Mouse (Mus musculus): ENCODE results near the gene Insr. TPM values are rescaled to one million over a fixed set of nuclear protein-coding genes. Genes with fewer than 3 reads are reported as not detected.
"Not testable (repeated sequence)": the region's sequence is repeated elsewhere in the genome, so short reads cannot be mapped to it uniquely, and the experiment has no call there.

The Insr gene
- 10 to 100 TPM; 44.5 to 47.6 TPM for total RNA-seq (2021)

DNA sequence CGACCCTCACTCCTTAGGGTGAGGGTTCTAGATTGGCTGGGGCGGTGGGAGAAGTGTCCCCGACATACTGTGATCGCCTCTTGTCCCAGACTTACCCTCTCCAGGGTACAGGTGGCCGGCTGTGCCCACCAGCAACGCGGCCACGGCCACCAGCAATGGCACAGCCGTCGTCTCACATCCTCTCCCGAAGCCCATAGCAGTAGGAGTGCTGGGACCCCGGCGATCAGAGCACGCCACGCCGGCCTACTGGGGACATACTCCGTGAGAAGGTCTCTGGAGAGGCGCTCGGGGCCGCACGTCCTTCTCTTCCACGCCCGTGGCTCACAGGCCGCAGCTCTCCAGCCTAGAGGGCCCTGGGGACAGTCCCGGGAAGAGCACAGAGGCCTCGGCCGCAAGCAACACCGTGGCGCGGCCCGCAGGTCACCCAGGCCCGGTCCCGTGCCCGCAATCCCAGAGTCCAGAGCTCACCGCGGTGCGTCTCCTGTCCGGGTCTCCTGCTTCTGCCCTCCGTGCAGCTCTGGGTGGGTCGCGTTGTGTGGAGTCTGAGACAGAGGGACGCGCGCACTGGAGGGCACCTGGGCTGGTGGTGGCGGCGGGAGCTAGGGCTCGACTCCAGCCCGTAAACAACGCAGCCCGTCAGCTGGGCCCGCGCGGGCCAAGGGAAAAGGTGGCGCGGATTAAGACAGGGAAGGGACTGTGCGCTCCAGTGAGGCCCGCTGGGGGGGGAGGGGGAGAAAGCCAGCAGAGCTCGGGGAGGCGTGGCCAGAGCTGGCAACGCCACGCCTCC, at the start of gene Insr:
Gene Insr (minus strand): TSS at position 684 of the 787 bp plus-strand sequence.
- intact Hi-C loops (cut with DNase I) = loop anchor here (5.0 kb wide), 1 partner anchor 57 kb away; no protein-coding TSS in a partner anchor
- DNase-seq (ENCODE audit: extremely low spot score in 1 of 2, low spot score in 2 of 2) = peak; percentile 89 to 97

DNA sequence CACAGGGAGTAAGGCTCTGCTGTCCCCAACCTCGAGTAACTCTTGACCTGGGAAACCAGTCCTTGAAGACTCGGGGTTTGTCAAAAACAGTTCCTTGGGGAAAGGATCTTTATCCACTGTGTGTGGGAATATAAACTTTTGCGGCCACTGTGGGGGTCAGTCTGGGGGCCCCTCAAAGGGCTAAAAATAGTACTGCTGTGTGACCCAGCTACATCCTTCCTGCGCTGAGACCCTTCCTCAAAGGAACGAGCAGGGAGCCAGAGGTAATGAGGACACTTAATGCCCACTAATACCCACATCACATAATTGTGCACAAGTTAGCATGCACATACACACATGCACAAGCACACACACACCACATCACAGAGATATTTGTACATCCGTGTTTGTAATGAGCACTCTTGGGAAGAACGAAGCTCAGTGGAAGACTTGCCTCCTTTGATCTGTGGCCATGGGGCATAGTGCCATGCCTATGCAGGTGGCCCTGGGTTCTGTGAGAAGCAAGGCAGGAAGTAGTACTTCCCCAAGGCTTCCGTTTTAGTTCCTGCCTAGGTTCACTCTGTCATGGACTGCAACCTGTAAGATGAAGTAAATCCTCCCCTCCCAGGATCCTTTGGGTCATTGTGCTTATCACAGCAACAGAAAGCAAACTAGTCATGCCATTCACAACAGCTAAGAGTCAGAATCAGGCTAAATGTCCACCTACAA, 48.3 kb upstream of the Insr start:
- intact Hi-C loops (cut with DNase I) = no loop called here
- DNase-seq (ENCODE audit: extremely low spot score in 1 of 2, low spot score in 2 of 2) = peak in 1 of 2 experiments; percentile 53

DNA sequence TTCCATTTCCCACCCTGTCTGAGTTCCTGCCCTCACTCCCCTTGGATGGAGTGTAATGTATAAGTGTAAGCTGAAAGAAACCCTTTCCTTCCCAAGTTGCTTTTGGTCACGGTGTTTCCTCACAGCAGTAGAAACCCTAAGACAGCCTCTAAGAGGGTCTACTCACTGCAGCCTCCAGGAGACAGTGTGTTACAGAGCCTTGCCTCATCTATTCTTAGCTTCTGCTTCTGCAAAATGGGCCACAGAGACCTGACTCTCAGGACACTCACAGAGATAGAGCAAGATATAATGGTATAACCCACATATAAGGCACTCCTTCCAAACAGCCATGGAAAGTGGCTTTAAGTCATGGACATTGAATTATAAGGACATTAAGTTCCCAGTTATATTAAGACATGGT, 47.6 kb upstream of the Insr start:
- no peak for DNase-seq (ENCODE audit: extremely low spot score in 1 of 2, low spot score in 2 of 2)
- intact Hi-C loops (cut with DNase I) = no loop called here

DNA sequence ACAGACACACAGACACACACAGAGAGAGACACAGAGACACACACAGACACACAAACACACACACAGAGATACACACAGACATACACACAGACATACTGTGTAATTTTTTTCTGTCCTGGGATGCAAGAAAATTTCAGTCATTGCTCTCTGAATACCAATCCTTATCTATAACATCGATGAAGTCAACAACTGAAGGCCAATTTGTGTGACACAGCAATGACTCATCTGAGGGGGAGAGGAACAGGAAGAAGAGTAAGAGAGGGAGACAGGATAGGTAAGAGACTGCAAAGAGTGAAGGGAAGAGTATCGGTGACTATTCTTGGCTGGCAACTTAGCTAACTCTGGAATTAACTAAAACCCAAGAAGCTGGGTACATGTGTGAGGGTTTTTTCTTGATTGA, 44.8 kb upstream of the Insr start:
- intact Hi-C loops (cut with DNase I) = no loop called here
- no peak for DNase-seq (ENCODE audit: extremely low spot score in 1 of 2, low spot score in 2 of 2)

DNA sequence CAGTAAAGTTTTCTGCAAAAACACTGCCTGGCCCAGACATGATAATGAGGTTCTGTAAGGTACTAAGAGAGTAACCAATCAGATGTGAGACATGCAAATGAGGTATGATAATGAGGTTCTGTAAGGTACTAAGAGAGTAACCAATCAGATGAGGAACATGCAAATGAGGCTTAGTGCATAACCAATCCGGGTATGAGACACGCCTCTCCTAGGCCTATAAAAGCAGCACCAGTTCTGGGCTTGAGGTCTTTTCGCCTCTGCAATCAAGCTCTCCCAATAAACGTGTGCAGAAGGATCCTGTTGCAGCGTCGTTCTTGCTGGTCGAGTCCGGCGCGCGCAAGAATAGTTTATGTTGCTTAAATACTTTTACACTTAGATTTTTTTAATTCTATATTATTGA, 39.9 kb upstream of the Insr start:
- DNase-seq (ENCODE audit: extremely low spot score in 1 of 2, low spot score in 2 of 2); intact Hi-C loops (cut with DNase I): not testable (repeated sequence)

DNA sequence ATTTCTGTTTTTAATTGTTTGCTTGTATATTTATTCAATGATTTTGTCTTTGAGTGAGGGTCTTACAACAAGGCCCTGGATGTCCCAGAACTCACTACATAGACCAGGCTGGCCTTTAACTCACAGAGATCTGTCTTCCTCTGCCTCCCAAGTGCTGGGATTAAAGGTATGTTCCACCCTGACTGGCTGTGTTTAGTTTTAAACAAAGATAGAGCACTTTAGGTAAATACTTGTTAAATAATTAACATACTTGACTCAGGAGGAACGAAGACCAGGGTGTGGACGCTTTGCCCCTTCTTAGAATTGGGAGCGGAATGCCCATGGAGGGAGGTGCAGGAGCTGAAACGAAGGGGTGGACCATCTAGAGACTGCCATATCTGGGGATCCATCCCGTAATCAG, 37.2 kb upstream of the Insr start:
- intact Hi-C loops (cut with DNase I) = no loop called here
- DNase-seq (ENCODE audit: extremely low spot score in 1 of 2, low spot score in 2 of 2) = no peak

DNA sequence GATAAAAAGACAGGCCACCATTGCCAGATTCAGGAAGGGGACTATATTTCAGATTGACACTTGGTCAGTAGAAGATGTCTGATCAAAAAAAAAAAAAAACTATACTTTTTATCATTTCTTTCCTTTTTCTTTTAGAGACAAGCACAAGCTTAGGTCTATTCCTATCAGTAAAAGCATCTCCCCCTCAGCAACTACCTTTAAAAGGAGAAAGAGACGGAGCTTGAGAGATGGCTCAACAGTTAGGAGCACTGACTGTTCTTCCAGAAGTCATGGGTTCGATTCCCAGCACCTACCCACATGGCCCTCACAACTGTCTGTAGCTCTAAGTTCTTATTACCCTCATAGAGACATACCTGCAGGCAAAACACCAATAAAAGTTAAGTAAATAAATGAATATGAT, 34.9 kb upstream of the Insr start:
- intact Hi-C loops (cut with DNase I) = no loop called here
- no peak for DNase-seq (ENCODE audit: extremely low spot score in 1 of 2, low spot score in 2 of 2)

DNA sequence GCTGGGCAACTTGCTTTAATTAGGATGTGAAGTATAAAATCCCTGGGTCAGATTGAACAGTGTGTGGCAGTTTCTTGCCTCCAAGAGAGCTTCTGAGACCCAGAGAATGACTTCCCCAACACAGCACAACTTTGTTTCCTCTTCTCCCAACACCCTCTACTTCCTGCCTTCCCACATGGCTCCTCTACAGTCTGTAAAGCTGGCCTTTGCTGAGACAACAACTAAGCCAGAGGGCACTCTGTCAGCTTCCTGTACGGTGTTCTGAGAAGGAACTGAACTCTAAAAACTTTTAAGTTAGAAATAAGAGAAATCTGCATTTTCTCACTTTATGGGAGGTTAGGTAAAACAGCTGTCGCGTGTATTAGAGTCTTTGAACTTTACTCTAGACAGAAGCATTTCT, 34.4 kb upstream of the Insr start:
- DNase-seq (ENCODE audit: extremely low spot score in 1 of 2, low spot score in 2 of 2) = no peak
- intact Hi-C loops (cut with DNase I) = no loop called here

DNA sequence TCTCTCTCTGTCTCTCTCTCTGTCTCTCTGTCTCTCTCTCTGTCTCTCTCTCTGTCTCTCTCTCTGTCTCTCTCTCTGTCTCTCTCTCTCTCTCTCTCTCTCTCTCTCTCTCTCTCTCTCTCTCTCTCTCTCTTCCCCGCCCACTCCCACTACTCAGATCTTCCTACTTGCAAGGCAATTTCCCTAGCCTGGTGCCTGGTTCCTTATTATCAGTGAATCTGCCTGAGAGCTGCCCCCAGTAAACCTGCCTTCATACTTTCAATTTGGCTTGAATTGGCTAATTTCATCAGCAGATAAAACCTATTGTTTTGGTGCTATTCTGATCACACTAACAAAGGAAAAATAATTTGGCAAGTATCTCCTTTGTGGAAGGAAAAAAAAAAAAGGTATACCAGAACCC, 34.0 kb upstream of the Insr start:
- intact Hi-C loops (cut with DNase I); DNase-seq (ENCODE audit: extremely low spot score in 1 of 2, low spot score in 2 of 2): not testable (repeated sequence)

DNA sequence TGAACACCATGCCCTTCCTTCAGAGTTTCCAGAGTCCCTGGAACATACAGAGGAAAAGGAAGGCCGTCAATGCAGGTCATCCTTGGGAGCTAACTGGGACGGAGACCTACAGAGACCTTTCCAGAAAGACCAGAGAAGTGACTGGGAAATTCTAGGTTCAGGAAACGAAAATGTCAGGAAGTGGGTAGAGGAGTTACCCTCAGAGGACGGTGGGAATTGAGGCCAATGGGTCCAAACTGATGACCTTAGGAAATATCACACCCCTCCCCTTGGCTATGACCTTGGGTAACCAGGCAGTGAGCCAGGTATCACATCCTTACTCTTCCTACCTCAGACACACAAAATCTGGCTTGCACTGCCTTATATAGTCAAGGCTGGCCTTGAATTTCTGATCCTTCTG, 32.1 kb upstream of the Insr start:
- no peak for DNase-seq (ENCODE audit: extremely low spot score in 1 of 2, low spot score in 2 of 2)
- intact Hi-C loops (cut with DNase I) = no loop called here

DNA sequence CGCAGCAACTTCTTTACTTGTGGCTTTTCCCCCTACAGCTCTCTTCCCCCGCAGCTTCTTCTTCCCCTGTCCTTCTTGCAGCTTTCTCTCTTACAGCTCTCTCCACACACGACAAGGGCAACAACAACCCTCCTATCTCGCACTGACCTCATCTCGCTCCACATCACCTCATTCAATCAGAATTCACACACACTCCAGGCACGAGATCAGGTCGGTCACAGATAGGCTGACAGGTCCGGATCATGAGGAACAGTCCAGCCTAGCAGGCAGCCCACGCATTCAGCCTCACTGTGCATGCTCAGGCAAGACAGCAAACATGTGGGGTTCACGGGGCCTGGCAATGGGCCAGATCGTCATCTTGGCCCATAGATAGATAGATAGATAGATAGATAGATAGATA, 30.2 kb upstream of the Insr start:
- intact Hi-C loops (cut with DNase I) = no loop called here
- peak in 1 of 2 experiments; percentile 41 for DNase-seq (ENCODE audit: extremely low spot score in 1 of 2, low spot score in 2 of 2)

DNA sequence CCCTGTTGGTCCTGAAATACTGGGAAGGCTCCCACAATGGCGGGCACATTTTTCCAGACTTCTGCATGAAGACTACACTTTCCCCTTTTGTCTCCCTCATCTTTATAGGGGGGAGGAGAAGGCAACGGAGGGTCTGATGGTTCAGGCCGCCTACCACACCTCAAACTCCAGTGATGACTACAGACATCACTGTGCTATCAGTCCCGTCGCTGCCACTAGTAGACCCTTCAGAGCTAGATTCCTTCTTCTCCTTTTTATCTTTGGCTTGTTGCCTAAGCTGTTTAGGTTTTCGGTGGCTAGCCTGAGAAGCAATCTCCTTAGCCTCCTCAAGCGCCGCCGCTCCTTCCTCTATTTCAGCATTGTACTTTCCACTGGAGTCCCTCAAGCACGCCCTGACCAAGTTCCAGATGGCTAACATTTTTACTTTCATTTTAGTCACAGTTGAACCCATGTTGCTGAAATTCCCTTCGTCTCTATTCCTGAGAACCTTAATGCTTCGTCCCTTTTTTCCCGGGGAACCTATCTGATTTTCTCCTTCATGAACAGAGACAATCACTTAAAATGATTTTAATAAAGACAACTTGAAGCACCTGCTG, 28.9 kb upstream of the Insr start:
- intact Hi-C loops (cut with DNase I); DNase-seq (ENCODE audit: extremely low spot score in 1 of 2, low spot score in 2 of 2): not testable (repeated sequence)

DNA sequence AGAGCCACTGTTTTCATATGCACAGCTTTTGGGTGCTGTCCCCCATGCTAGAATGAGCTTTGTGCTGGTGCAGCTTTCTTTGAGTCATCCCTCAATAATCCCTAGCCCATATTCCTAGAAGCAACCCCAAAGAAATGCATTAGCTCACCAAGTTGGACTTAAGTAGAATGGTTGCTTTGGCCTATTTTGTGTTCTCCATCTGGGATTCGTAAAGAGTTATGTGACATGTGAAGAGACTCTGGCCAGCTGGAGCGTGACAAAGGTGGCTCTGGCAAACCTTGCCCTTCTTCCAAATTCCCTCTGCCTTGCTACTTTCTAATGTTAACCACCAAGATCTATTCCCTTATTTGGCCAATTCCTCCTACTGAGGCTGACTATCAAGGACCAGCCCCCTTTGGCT, 22.7 kb upstream of the Insr start:
- DNase-seq (ENCODE audit: extremely low spot score in 1 of 2, low spot score in 2 of 2) = no peak
- intact Hi-C loops (cut with DNase I) = no loop called here

DNA sequence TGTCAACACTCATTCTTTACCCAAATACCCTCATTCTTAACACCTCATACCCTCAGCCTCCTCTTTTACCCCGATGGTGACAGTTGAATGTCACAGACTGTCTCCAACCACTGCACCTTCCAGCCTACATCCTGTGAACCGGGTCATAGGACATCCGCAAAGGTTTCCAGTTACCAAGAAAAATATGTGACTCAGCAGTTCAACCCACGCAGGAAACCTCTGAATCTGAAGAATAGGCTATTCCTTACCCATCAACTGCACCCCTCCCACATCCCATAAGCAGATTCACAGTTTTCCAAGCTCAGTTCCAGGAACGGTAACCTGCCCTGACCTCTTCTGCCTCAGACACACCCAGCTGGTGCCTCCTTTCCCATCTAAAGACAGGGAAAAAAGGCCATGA, 19.9 kb upstream of the Insr start:
- no peak for DNase-seq (ENCODE audit: extremely low spot score in 1 of 2, low spot score in 2 of 2)
- intact Hi-C loops (cut with DNase I) = no loop called here

DNA sequence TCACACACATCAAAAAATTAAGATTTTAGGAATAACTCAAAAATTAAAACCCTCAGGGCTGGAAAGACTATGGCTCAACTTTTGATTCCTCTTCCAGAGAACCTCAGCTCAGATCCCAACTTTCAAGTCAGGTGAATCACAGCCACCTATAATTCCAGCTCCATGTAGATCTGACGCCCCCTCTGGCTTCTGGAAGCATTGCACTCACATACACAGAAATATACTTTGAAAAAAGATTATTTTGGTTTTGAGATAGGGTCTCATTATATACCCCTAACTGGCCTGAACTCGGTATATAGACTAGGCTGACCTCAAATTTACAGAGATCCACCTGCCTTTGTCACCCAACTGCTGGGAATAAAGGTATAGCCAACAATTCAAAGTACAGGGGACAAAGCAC, 6.4 kb upstream of the Insr start:
- no peak for DNase-seq (ENCODE audit: extremely low spot score in 1 of 2, low spot score in 2 of 2)
- intact Hi-C loops (cut with DNase I) = no loop called here

DNA sequence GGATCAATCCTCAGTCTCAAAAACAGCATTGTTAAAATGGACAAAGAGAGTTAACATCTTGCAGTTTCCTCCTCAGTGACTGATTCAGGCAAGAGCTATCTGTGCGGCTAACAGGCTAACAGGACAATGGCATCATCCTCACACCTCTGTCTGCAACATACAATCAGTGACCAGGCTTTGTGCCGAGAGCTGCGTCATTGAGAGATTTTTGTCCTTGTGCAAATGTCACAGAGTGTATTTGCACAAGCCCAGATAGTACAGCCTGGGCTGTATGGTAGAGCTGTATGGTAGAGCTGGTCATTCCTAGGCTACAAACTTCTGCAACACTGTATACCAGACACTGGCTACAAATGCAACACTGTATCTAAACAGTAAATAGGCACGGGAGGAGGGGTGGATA, 5.2 kb upstream of the Insr start:
- intact Hi-C loops (cut with DNase I) = no loop called here
- no peak for DNase-seq (ENCODE audit: extremely low spot score in 1 of 2, low spot score in 2 of 2)

DNA sequence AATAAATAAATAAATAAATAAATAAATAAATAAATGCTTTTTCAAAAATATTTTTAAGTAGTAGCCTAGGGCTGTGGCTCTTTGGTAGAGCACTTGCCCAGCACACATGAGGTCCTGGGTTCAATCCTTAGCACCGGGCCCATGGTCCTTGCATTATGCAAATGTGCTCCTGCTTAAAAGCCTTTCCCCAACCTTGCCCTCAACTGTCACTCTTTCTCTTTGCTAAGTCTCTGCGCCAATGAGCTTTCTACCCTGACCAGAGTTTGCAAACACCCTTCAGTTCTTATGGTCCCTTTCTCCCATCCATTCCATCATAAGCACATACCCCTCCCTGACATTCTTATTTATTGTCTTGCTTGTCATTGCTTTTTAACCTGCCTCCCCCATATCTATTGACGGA, 1.9 kb upstream of the Insr start:
- DNase-seq (ENCODE audit: extremely low spot score in 1 of 2, low spot score in 2 of 2) = no peak
- intact Hi-C loops (cut with DNase I) = no loop called here

DNA sequence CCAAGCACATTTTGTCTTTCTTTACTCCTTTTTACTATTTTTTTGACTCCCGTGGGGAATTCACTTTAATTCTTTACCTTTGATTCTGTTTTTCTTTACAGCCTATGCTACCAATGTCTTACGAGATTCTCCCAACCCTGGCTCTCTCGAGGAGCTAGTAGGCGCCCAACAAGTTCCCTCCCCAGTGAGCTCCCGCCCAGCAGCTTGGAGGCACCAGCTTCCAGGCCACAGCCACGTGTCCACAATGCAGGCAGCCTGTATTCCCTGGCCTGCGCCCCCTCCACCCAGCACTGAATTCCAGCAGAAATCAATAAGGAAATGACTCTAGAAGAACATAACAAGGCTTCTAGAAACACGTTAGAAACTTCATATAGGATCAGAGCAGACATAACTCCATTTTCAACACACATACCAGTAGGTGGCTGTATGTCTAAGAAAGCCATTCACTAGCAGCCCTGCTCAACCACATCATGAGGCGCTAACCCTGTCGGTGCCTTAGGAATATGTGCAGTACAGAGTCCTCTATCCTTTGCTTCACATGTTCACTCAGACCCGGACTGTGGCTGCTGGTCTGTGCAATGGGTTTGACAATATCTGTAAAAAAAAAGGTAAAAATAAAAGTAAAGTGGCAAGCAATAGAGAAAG, 971 bp upstream of the Insr start:
- DNase-seq (ENCODE audit: extremely low spot score in 1 of 2, low spot score in 2 of 2) = peak in 1 of 2 experiments; percentile 62
- intact Hi-C loops (cut with DNase I) = no loop called here

DNA sequence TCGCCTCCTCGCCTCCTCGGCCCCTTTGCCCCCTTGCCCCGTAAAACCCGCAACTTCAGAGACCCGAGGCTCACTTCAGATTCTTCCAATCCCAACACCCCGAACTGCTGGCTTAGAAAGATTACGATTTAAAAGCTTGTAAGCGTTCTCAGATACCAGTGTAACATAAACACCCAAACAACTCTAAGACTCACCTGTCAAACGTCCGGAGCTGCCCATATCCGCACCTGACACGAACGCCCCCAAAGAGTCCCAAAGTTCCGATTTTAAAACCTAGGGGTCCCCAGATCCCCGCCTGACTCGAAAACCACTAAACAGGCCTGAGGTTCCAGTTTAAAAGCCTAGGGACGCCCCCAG, 282 bp upstream of the Insr start:
- intact Hi-C loops (cut with DNase I) = loop anchor here (5.0 kb wide), 1 partner anchor 57 kb away; no protein-coding TSS in a partner anchor
- no peak for DNase-seq (ENCODE audit: extremely low spot score in 1 of 2, low spot score in 2 of 2)

All from left cerebral cortex, postnatal 10 days (tissue).